Mouse (Mus musculus): ENCODE results near the gene Klhl8.

The Klhl8 gene

DNA sequence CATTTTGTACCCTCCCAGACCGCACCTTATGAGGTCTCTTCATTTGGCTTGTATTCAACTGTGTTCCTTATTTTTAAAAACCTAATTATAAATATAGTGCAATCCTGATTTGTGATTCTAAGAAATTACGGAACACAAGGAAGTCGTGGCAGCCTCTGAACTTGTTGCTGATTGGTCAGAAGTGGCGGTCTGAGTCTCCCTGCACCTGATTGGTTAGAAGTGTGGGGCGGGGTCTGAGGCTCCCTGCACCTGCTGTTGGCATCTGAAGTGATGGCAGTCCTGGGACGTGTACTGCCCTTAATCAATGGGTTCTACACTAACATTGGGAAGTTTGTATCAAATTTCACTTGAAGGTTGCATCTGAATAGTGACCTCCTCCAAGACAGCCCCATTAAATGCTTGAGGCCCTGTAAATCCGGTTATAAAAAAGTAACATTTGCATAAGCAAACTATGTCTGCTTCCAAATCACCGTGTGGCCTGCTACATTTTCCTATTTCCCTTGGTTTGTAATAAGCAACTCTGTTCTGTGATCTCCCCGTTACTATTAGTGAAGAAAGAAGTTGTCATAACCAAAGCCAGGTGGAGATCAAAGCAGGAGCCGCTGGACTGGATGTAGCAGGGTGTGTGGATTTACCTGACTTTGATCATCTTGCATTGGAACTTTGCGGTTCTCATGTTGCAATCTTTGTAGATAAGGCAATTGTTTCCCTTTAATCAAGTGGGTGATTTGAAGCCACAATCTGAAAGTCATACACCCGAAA lies 5.7 kb upstream of the Klhl8 start:
- DNase-seq (ENCODE audit: low read depth, low spot score): no peak

DNA sequence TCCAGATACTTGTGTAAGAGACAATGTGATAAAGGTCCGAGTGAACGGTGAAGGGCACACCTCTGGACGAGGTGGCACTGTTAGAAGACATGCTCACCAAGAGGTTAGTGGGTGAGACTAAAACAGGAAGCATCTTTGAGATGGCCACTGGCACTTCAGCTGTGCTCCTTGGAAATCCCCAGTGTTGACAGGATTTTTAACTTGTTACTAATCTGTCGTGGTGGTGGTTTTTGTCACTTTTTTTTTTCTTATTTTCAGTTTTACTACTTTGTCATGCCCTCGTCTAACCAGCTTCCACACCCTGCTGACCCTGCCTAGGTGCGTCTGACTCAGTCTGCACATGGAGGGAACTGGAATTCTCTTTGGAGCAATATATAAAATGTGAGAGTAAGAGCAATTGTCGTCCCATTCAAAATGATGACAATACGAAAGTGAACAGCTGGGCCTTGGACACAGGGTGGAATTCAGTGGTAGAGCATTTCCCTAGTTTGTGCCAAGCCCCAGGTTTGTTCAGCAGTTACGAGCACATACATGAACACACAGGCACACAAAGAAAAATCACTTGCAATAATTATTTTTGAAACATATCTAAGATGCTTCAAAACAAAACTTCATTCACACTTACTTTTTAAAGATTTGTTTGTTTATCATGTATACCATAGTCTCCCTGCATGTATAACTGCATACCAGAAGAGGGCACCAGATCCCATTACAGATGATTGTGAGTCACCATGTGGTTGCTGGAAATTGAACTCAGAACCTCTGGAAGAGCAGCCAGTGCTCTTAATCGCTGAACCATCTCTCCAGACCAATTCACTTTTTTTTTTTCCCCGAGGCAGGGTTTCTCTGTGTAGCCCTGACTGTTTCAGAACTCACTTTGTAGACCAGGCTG lies 3.5 kb upstream of the Klhl8 start:
- peak; percentile 74 for DNase-seq (ENCODE audit: low read depth, low spot score)

GRCm38 (mm10) chr5:103913150-103913549 lies 2.1 kb upstream of the Klhl8 start:
- peak; percentile 24 for DNase-seq (ENCODE audit: low read depth, low spot score)

DNA sequence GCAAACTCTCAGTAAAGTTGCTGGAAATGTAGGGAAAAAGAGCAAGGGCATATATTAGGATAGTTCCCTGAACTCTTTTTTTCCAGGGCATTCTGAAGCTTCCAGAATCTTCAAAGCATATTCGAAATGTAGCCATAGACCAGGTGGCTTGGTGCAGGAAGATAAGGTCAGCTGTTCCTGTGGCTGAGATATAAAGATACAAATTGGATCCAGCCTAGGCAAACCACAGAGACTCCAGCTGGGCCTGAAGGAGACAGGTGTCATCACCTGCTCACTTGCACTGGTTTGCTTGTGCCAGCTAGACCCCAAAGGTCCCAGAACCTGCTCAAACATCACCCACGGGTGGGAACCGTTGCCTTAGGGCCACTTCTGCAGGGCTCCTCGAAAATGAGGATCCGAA lies 496 bp upstream of the Klhl8 start:
- no peak for DNase-seq (ENCODE audit: low read depth, low spot score)

- DNase-seq (ENCODE audit: low read depth, low spot score): no peak
These were observed 903 bp downstream of the Klhl8 start for GRCm38 (mm10) chr5:103910156-103910555.

GRCm38 (mm10) chr5:103909466-103909865 lies 1.6 kb downstream of the Klhl8 start:
- no peak for DNase-seq (ENCODE audit: low read depth, low spot score)

GRCm38 (mm10) chr5:103908851-103909250 lies 2.2 kb downstream of the Klhl8 start:
- DNase-seq (ENCODE audit: low read depth, low spot score): no peak

DNA sequence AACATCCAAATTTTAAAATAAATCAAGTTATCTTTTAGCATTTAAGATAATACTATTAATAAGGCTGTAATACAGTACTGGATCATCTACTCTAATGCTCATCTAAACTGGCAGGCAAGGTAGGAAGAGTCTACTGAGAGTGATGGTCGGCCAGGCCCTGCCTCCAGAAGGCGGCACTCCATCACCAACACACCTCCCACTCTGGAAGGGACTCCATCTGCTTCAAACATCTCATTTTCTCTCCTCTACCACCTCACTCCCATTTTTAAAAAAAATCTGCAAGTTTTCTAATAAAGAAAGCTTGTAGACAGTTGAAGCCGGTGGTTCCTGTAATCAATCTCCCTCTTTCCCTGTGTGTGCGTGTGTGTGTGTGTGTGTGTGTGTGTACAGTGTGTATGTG lies 3.2 kb downstream of the Klhl8 start:
- DNase-seq (ENCODE audit: low read depth, low spot score): no peak

GRCm38 (mm10) chr5:103906173-103906572 lies 4.9 kb downstream of the Klhl8 start:
- DNase-seq (ENCODE audit: low read depth, low spot score): no peak

GRCm38 (mm10) chr5:103898310-103898709 lies 12.7 kb downstream of the Klhl8 start:
- DNase-seq (ENCODE audit: low read depth, low spot score): no peak

GRCm38 (mm10) chr5:103889766-103890165 lies 21.3 kb downstream of the Klhl8 start:
- DNase-seq (ENCODE audit: low read depth, low spot score): no peak

DNA sequence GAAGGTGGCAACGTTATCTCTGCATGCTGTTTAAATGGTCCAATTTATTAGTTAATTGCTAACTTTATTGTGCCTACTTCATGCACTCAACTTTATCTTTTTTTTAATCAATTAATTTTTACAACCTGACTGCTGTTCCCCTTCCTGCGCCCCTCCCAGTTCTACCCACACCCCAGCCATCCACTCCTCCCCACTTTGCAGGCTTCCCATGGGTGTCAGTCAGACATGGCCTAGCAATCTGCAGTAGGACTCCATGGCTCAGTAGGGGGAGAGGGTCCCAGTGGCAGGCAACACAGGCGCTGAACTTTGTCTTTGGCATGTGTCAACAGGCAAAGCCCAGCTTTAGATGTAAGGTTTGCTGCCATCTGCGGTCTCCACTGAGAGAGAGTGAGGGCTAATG lies 47.3 kb downstream of the Klhl8 start:
- no peak for DNase-seq (ENCODE audit: low read depth, low spot score)

- DNase-seq (ENCODE audit: low read depth, low spot score): no peak
These were observed 50.4 kb downstream of the Klhl8 start for GRCm38 (mm10) chr5:103860622-103861021.

DNA sequence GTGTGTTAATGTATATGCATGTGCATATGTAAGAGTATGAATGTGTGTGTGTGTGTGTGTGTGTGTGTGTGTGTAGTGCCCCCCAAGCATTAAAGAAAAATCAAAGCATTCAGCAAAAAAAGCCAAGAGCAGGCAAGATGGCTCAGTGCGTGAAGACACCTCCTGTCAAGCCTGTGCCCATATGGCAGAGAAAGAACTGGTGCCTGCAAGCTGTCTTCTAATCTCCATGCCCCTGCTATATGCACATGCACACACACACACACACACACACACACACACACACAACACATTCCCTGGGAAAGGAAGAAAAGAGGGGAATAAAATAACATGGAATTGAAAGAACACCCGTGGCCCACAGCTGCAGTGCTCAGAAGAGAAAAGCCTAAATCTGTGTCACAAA lies 53.9 kb downstream of the Klhl8 start:
- no peak for DNase-seq (ENCODE audit: low read depth, low spot score)

DNA sequence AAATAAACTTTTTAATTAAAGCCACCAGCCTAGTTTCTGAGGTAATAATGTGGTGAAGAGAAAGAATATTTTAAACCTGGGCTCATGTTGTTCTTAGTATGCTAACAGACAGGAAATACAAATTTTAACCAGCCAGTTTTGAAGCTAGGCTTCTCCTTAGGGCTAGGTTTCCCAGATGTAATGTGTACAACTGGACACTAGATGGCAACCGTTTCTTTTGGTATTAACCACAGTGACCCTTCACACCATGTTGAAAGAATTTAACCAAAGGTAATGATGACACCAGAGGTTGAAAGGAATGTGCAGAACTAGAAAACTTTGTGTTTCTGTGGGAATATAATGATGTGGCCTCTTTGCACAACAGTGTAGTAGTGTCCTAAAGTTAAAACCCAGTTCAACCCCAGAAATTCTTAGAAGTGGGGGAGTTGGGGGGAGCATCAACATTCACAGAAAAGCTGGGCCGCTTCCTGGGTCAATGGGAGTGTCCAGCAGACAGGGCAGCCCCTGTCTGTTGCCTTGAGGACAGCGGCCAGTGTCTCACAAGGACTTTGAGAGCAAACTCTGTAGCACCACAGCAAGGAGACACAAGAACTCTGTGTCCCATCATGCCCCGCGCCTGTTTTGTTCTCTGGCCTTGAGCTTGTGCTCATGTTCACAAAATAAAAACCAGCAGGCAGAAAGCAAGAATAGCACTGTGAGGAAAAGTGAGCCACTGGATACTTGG lies 54.6 kb downstream of the Klhl8 start:
- DNase-seq (ENCODE audit: low read depth, low spot score): peak; percentile 62

- DNase-seq (ENCODE audit: low read depth, low spot score): no peak
These were observed 55.4 kb downstream of the Klhl8 start for GRCm38 (mm10) chr5:103855483-103856211.

GRCm38 (mm10) chr5:103854807-103855194 lies 56.3 kb downstream of the Klhl8 start:
- no peak for DNase-seq (ENCODE audit: low read depth, low spot score)

- DNase-seq (ENCODE audit: low read depth, low spot score): no peak
These were observed 56.8 kb downstream of the Klhl8 start for GRCm38 (mm10) chr5:103854041-103854806.

DNA sequence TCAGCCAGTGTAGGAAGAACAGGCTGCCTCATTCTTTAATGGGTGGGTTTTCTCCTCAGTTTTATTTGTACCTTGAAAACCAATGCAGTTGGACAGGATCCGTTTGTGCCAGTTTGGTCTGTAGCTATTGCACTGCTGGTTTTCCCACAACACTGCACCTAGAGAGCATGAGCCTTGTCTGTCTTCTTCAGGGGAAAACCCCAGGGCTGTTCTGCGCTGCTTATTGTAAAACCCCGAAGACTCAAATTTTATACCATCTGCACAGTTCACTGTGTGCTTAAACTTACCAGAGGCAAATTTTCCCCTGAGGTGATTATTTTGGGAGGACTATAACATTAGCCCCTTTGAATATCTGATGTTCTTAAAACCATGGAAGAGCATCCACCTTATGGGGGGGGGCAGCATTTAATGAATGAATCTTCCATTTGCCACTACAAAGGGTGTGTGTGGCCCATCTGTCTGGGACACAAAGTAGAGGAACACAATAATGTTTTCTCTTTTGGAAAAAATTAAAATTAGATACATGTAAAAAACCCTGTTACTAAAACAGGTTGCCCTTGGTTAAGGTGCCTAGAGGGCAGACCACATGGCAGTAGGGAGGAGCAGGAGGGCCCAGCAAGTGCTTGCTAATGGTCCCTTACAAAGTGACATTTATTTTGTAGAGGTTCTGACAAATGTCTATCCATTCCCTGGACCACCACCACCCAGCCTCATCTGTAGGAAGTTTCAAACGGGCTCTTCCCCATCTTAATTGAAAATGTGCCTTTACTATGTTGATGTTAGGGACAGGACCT lies 58.1 kb downstream of the Klhl8 start:
- DNase-seq (ENCODE audit: low read depth, low spot score): no peak

- DNase-seq (ENCODE audit: low read depth, low spot score): no peak
These were observed 62.5 kb downstream of the Klhl8 start for GRCm38 (mm10) chr5:103848546-103848945.

All from A20 (cell line).